Mouse (Mus musculus) liver, embryonic 16.5 days (tissue): ENCODE results near the gene Elf2. TPM values are rescaled to one million over a fixed set of nuclear protein-coding genes. Genes with fewer than 3 reads are reported as not detected.

Source experiments
- ATAC-seq: fragments of 200-750 bp; cut with Nextera tagmentation; 2 replicates; pipeline ENCODE4 v1.8.0; 2017; ENCODE audit warnings: low read depth, mild to moderate bottlenecking, moderate number of reproducible peaks, moderate library complexity
- H3K27ac ChIP-seq: fragments of 300-500 bp; sonication (generic); 2 replicates; pipeline ENCODE4 v1.5.1; 2014; ENCODE audit warnings: mild to moderate bottlenecking, low read length
- H3K27me3 ChIP-seq: fragments of 300-500 bp; sonication (generic); 2 replicates; pipeline ENCODE4 v1.6.1; 2014; ENCODE audit warnings: low read depth, low read length, mixed read lengths; ENCODE audit not compliant: control insufficient read depth, insufficient read depth
- H3K36me3 ChIP-seq: fragments of 300-500 bp; sonication (generic); 2 replicates; pipeline ENCODE4 v1.6.1; 2014; ENCODE audit warnings: mild to moderate bottlenecking; ENCODE audit not compliant: control insufficient read depth, insufficient read depth
- H3K4me1 ChIP-seq: fragments of 300-500 bp; sonication (generic); 2 replicates; pipeline ENCODE4 v1.6.1; 2014; ENCODE audit warnings: low read depth, low read length, mixed read lengths; ENCODE audit not compliant: control insufficient read depth
- H3K4me2 ChIP-seq: fragments of 300-500 bp; sonication (generic); 2 replicates; pipeline ENCODE4 v1.6.1; 2014; ENCODE audit warnings: low read depth, low read length, mixed read lengths
- H3K4me3 ChIP-seq: fragments of 300-500 bp; sonication (generic); 2 replicates; pipeline ENCODE4 v1.5.1; 2014; ENCODE audit warnings: low read depth, mild to moderate bottlenecking, low read length
- H3K9ac ChIP-seq: fragments of 300-500 bp; sonication (generic); 2 replicates; pipeline ENCODE4 v1.6.1; 2014; ENCODE audit warnings: low read depth, low read length
- H3K9me3 ChIP-seq: fragments of 300-500 bp; sonication (generic); replicated peaks from 2 replicates; pipeline ENCODE4 v1.6.1; 2016; ENCODE audit warnings: low read length; ENCODE audit not compliant: control insufficient read depth
- WGBS: fragments of 180-500 bp; shearing (Covaris S2); extraction: QIAGEN DNeasy Blood & Tissue Kit; methylation state at CpG from one replicate; pipeline ENCODE4 v1.1.7; 2014; ENCODE audit not compliant: insufficient replicate concordance; 5-methylcytosine and 5-hydroxymethylcytosine counted together
- polyA plus RNA-seq: library from polyadenylated mRNA; unstranded; fragments of >200 nt; fragmentation: Nextera tagmentation; extraction: Ambion mirVana; gene quantifications from 2 replicates; pipeline ENCODE4 v1.2.1, GENCODE M21; 2015

Gene Elf2
- polyA plus RNA-seq, 1 experiment from 2014 or later, result 19.0 TPM

- Histone ChIP-seq H3K9me3 (no peaks in the 10 kb centered on the region), H3K4me1 (peaks cover 87% of the 10 kb centered on the region), H3K36me3 (peaks cover 2% of the 10 kb centered on the region; the same call in 1 of the 2 replicates), H3K4me2 (peak overlapping the region; percentile 99), H3K27ac (peak overlapping the region; percentile 99), H3K4me3 (peak overlapping the region; percentile 35), H3K9ac (peak overlapping the region; percentile 64), H3K27me3 (no peaks in the 10 kb centered on the region)
- ATAC-seq, result peak; percentile 11; the same call in 1 of the 2 replicates
- 18% methylated on average over 3 of the region's 3 CpGs for WGBS
Observed at GRCm38 (mm10) chr3:51231499-51231898, 109.0 kb downstream of the Elf2 start.

- 25% methylated on average over 5 of the region's 5 CpGs for WGBS
- Histone ChIP-seq H3K4me2 (peak overlapping the region; percentile 99), H3K9ac (peak overlapping the region; percentile 64), H3K9me3 (no peaks in the 10 kb centered on the region), H3K27me3 (no peaks in the 10 kb centered on the region), H3K4me1 (peaks cover 85% of the 10 kb centered on the region), H3K36me3 (peaks cover 2% of the 10 kb centered on the region; the same call in 1 of the 2 replicates), H3K4me3 (peak overlapping the region; percentile 35), H3K27ac (peak overlapping the region; percentile 99)
- ATAC-seq, result 0 out of 2 replicates have a peak, but pooled peaks have one; percentile 14
Observed at GRCm38 (mm10) chr3:51230886-51231285, 109.6 kb downstream of the Elf2 start.

GRCm38 (mm10) chr3:51230146-51230835, 110.2 kb downstream of the Elf2 start:
- Histone ChIP-seq H3K4me1 (peaks cover 83% of the 10 kb centered on the region), H3K27ac (peak overlapping the region; percentile 99), H3K36me3 (peaks cover 2% of the 10 kb centered on the region; the same call in 1 of the 2 replicates), H3K9me3 (no peaks in the 10 kb centered on the region), H3K4me3 (peak overlapping the region; percentile 35), H3K9ac (peak overlapping the region; percentile 64), H3K4me2 (peak overlapping the region; percentile 99), H3K27me3 (no peaks in the 10 kb centered on the region)
- peak; percentile 87 for ATAC-seq
- WGBS, result 31% methylated on average over 6 of the region's 6 CpGs

- H3K4me3 ChIP-seq, result no peak overlapping the region; the same call in 1 of the 2 replicates
- no peaks in the 10 kb centered on the region for H3K9me3 ChIP-seq
- no peak for ATAC-seq
- H3K4me1 ChIP-seq, result peaks cover 74% of the 10 kb centered on the region
- peak overlapping the region; percentile 99 for H3K4me2 ChIP-seq
- H3K9ac ChIP-seq, result peak overlapping the region; percentile 47
- H3K36me3 ChIP-seq, result peaks cover 2% of the 10 kb centered on the region; the same call in 1 of the 2 replicates
- 57% methylated on average over 3 of the region's 3 CpGs for WGBS
- H3K27me3 ChIP-seq, result no peaks in the 10 kb centered on the region
- peak overlapping the region; percentile 99 for H3K27ac ChIP-seq
Observed at GRCm38 (mm10) chr3:51229226-51229625, 111.2 kb downstream of the Elf2 start.

GRCm38 (mm10) chr3:51228821-51229205, 111.7 kb downstream of the Elf2 start:
- WGBS, result 77% methylated on average over 9 of the region's 9 CpGs
- Histone ChIP-seq H3K9ac (peak overlapping the region; percentile 47), H3K4me3 (peak overlapping the region; percentile 27), H3K4me1 (peaks cover 73% of the 10 kb centered on the region), H3K9me3 (no peaks in the 10 kb centered on the region), H3K4me2 (peak overlapping the region; percentile 99), H3K27me3 (no peaks in the 10 kb centered on the region), H3K27ac (peak overlapping the region; percentile 99), H3K36me3 (peaks cover 2% of the 10 kb centered on the region; the same call in 1 of the 2 replicates)
- no peak for ATAC-seq

GRCm38 (mm10) chr3:51228038-51228820, 112.2 kb downstream of the Elf2 start:
- 47% methylated on average over 10 of the region's 10 CpGs for WGBS
- Histone ChIP-seq H3K4me1 (peaks cover 73% of the 10 kb centered on the region), H3K9me3 (no peaks in the 10 kb centered on the region), H3K4me2 (peak overlapping the region; percentile 99), H3K9ac (peak overlapping the region; percentile 47), H3K27ac (peak overlapping the region; percentile 99), H3K27me3 (no peaks in the 10 kb centered on the region), H3K36me3 (peaks cover 2% of the 10 kb centered on the region; the same call in 1 of the 2 replicates), H3K4me3 (peak overlapping the region; percentile 27)
- no peak for ATAC-seq

GRCm38 (mm10) chr3:51226601-51227000, 113.9 kb downstream of the Elf2 start:
- H3K27me3 ChIP-seq, result no peaks in the 10 kb centered on the region
- H3K4me1 ChIP-seq, result peaks cover 60% of the 10 kb centered on the region
- 21% methylated on average over 3 of the region's 3 CpGs for WGBS
- H3K36me3 ChIP-seq, result no peaks in the 10 kb centered on the region; the same call in 1 of the 2 replicates
- peak overlapping the region; percentile 98 for H3K4me3 ChIP-seq
- peak overlapping the region; percentile 98 for H3K9ac ChIP-seq
- H3K4me2 ChIP-seq, result peak overlapping the region; percentile 99
- H3K9me3 ChIP-seq, result no peaks in the 10 kb centered on the region
- peak overlapping the region; percentile 99 for H3K27ac ChIP-seq
- no peak for ATAC-seq

- ATAC-seq, result no peak
- Histone ChIP-seq H3K27ac (peak overlapping the region; percentile 99; the same call in 1 of the 2 replicates), H3K9ac (peak overlapping the region; percentile 98), H3K36me3 (no peaks in the 10 kb centered on the region; the same call in 1 of the 2 replicates), H3K27me3 (no peaks in the 10 kb centered on the region), H3K4me3 (peak overlapping the region; percentile 98), H3K4me1 (peaks cover 54% of the 10 kb centered on the region), H3K9me3 (no peaks in the 10 kb centered on the region), H3K4me2 (peak overlapping the region; percentile 99)
- WGBS, result 58% methylated on average over 10 of the region's 10 CpGs
Observed at GRCm38 (mm10) chr3:51225979-51226378, 114.5 kb downstream of the Elf2 start.
